Mouse (Mus musculus): ENCODE results near the gene Hells. TPM values are rescaled to one million over a fixed set of nuclear protein-coding genes. Genes with fewer than 3 reads are reported as not detected.

Hells gene
- total and polyA plus RNA-seq, 2 experiments from 2014 or later, result 3.7 to 4.8 TPM

DNA sequence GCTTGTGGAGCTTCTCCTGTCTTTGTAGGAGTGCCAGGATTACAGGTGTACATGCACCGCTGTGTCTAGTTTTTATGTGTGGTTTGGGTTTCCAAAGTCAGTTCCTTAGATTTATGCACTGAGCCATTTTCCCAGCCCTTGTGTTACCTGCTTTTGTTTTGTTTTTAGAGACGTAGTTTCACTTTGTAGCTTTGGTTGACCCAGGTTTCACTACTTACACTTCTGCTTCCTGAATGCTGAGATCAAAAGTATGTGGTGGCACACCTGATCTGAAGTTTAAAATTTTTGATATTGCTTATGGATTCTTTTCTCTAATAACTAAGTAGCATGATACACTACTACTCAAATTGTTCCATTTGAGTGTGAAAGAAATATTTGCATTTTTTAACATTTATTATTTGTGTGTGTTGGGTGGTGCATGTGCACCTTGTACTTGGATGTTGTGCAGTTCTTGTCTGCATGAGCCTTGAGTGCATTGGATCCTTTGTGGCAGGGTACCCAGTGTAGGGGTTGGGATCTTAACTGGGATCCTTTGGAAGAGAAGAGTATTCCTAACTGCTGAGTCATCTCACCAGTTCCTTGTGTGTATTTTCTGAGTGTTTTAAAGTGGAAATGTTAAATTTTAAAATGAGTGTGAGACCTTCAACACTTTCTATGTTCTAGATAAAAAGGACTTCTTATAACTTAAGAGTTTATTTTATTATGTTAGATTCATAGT, 14.0 kb downstream of the Hells start:
- WGBS, result 87% methylated on average over 2 of the region's 2 CpGs

GRCm38 (mm10) chr19:38970741-38971140, 40.0 kb downstream of the Hells start:
- no peak for DNase-seq (ENCODE audit: low spot score)
- no peak for TF ChIP-seq CTCF (IDR thresholded peaks at IDR 0.05)
- 92% methylated on average over 6 of the region's 6 CpGs for WGBS

More for the DNA sequence above, 14.0 kb downstream of the Hells start:
- ATAC-seq (ENCODE audit: low FRiP score) (no peak), DNase-seq (ENCODE audit: low spot score) (no peak)
- H3K36me3 ChIP-seq (ENCODE audit: insufficient read depth, low read length), result no peaks in the 10 kb centered on the region
- H3K4me3 ChIP-seq (ENCODE audit: low read depth, low read length), result no peak overlapping the region
- no peak overlapping the region for H3K9ac ChIP-seq (replicated peaks; ENCODE audit: low read length, poor library complexity, severe bottlenecking)
- no peak overlapping the region for H3K27ac ChIP-seq (ENCODE audit: low read depth, low read length)
- no peak overlapping the region for H3K4me2 ChIP-seq (ENCODE audit: low read depth, low read length, poor library complexity, severe bottlenecking)
- H3K27me3 ChIP-seq (ENCODE audit: insufficient read depth, low read length), result no peaks in the 10 kb centered on the region
- TF ChIP-seq CTCF (IDR thresholded peaks at IDR 0.05), result no peak
- no peaks in the 10 kb centered on the region for H3K9me3 ChIP-seq (ENCODE audit: low read length)
- H3K4me1 ChIP-seq (ENCODE audit: insufficient read depth, low read length), result no peaks in the 10 kb centered on the region

DNA sequence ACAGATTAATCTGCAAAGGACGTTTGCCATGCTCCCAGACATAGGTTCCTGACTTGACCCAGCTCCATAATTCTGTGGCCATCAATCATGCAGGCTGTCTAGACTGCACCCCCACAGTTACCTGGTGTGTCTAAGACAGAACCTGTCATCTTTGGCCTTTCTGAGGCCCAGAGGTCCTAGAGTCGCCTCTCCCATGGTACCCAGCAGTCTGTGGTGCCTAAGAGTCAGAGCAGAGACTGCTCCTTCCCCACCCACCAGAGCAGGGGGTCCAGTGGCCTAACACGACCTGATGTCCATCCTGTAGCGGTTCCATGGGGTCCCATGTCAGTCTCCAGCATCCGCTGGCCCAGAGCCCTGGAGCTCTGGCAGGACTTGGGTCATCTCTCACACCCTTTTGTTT, 41.9 kb downstream of the Hells start:
- no peak for TF ChIP-seq CTCF (IDR thresholded peaks at IDR 0.05)
- H3K9ac ChIP-seq (replicated peaks; ENCODE audit: low read length, poor library complexity, severe bottlenecking), result no peak overlapping the region
- no peak overlapping the region for H3K4me2 ChIP-seq (ENCODE audit: low read depth, low read length, poor library complexity, severe bottlenecking)
- H3K27me3 ChIP-seq (ENCODE audit: insufficient read depth, low read length), result no peaks in the 10 kb centered on the region
- H3K4me1 ChIP-seq (ENCODE audit: insufficient read depth, low read length), result no peaks in the 10 kb centered on the region
- H3K9me3 ChIP-seq (ENCODE audit: low read length), result no peaks in the 10 kb centered on the region
- H3K27ac ChIP-seq (ENCODE audit: low read depth, low read length), result no peak overlapping the region
- 79% methylated on average over 5 of the region's 5 CpGs for WGBS
- H3K36me3 ChIP-seq (ENCODE audit: insufficient read depth, low read length), result peaks cover 4% of the 10 kb centered on the region; the same call in 1 of the 2 replicates
- no peak overlapping the region for H3K4me3 ChIP-seq (ENCODE audit: low read depth, low read length)
- ATAC-seq (ENCODE audit: low FRiP score) (no peak), DNase-seq (ENCODE audit: low spot score) (no peak)

More at GRCm38 (mm10) chr19:38970741-38971140, 40.0 kb downstream of the Hells start:
- Histone ChIP-seq H3K27ac (ENCODE audit: low read depth, low read length) (no peak overlapping the region), H3K4me2 (ENCODE audit: low read depth, low read length, poor library complexity, severe bottlenecking) (no peak overlapping the region), H3K9ac (replicated peaks; ENCODE audit: low read length, poor library complexity, severe bottlenecking) (no peak overlapping the region), H3K4me1 (ENCODE audit: insufficient read depth, low read length) (no peaks in the 10 kb centered on the region), H3K27me3 (ENCODE audit: insufficient read depth, low read length) (no peaks in the 10 kb centered on the region), H3K36me3 (ENCODE audit: insufficient read depth, low read length) (peaks cover 4% of the 10 kb centered on the region; the same call in 1 of the 2 replicates), H3K4me3 (ENCODE audit: low read depth, low read length) (no peak overlapping the region), H3K9me3 (ENCODE audit: low read length) (no peaks in the 10 kb centered on the region)
- ATAC-seq (ENCODE audit: low FRiP score), result no peak

- Histone ChIP-seq H3K27me3 (ENCODE audit: insufficient read depth, low read length) (no peaks in the 10 kb centered on the region), H3K4me1 (ENCODE audit: insufficient read depth, low read length) (no peaks in the 10 kb centered on the region), H3K9ac (replicated peaks; ENCODE audit: low read length, poor library complexity, severe bottlenecking) (no peak overlapping the region), H3K4me2 (ENCODE audit: low read depth, low read length, poor library complexity, severe bottlenecking) (no peak overlapping the region), H3K36me3 (ENCODE audit: insufficient read depth, low read length) (peaks cover 4% of the 10 kb centered on the region; the same call in 1 of the 2 replicates), H3K27ac (ENCODE audit: low read depth, low read length) (no peak overlapping the region), H3K4me3 (ENCODE audit: low read depth, low read length) (no peak overlapping the region), H3K9me3 (ENCODE audit: low read length) (no peaks in the 10 kb centered on the region)
- ATAC-seq (ENCODE audit: low FRiP score), result no peak
- WGBS, result 43% methylated on average over 7 of the region's 7 CpGs
- DNase-seq (ENCODE audit: low spot score), result peak; percentile 4
- no peak for TF ChIP-seq CTCF (IDR thresholded peaks at IDR 0.05)
These were observed 43.0 kb downstream of the Hells start for GRCm38 (mm10) chr19:38973666-38974065.

GRCm38 (mm10) chr19:38976269-38976668, 45.6 kb downstream of the Hells start:
- ATAC-seq (ENCODE audit: low FRiP score), result no peak
- no peak overlapping the region for H3K4me3 ChIP-seq (ENCODE audit: low read depth, low read length)
- no peaks in the 10 kb centered on the region for H3K9me3 ChIP-seq (ENCODE audit: low read length)
- no peak for DNase-seq (ENCODE audit: low spot score)
- no peak for TF ChIP-seq CTCF (IDR thresholded peaks at IDR 0.05)
- no peak overlapping the region for H3K9ac ChIP-seq (replicated peaks; ENCODE audit: low read length, poor library complexity, severe bottlenecking)
- no peak overlapping the region for H3K4me2 ChIP-seq (ENCODE audit: low read depth, low read length, poor library complexity, severe bottlenecking)
- H3K36me3 ChIP-seq (ENCODE audit: insufficient read depth, low read length), result no peaks in the 10 kb centered on the region
- no peaks in the 10 kb centered on the region for H3K27me3 ChIP-seq (ENCODE audit: insufficient read depth, low read length)
- H3K4me1 ChIP-seq (ENCODE audit: insufficient read depth, low read length), result no peaks in the 10 kb centered on the region
- H3K27ac ChIP-seq (ENCODE audit: low read depth, low read length), result no peak overlapping the region

DNA sequence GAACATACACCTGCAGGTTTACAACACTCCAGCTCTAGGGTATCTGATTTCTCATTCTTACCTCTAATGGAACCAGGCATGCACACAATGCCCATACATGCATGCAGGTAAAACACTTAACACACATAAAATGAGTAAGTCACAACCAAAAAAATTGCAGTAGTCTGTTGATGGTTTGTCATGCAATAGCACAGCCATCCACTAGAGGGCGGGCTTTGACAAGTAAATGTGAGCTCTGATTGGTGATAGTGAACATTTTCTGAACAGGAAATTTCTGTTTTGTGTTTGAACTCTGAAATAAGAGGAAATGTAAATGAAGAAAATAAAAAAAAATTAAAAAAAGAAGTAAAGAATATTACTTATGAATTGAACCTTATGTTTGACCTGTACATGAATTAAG, 51.3 kb downstream of the Hells start:
- WGBS, result 0% methylated on average over 1 of the region's 1 CpGs
- H3K27ac ChIP-seq (ENCODE audit: low read depth, low read length), result no peak overlapping the region
- peak; percentile 76 for DNase-seq (ENCODE audit: low spot score)
- ATAC-seq (ENCODE audit: low FRiP score), result no peak
- H3K27me3 ChIP-seq (ENCODE audit: insufficient read depth, low read length), result no peaks in the 10 kb centered on the region
- H3K36me3 ChIP-seq (ENCODE audit: insufficient read depth, low read length), result no peaks in the 10 kb centered on the region
- H3K4me1 ChIP-seq (ENCODE audit: insufficient read depth, low read length), result no peaks in the 10 kb centered on the region
- peak; percentile 92 for TF ChIP-seq CTCF (IDR thresholded peaks at IDR 0.05)
- no peak overlapping the region for H3K4me3 ChIP-seq (ENCODE audit: low read depth, low read length)
- H3K9ac ChIP-seq (replicated peaks; ENCODE audit: low read length, poor library complexity, severe bottlenecking), result no peak overlapping the region
- no peaks in the 10 kb centered on the region for H3K9me3 ChIP-seq (ENCODE audit: low read length)
- H3K4me2 ChIP-seq (ENCODE audit: low read depth, low read length, poor library complexity, severe bottlenecking), result no peak overlapping the region

All from midbrain, postnatal 0 days (tissue).